Mouse (Mus musculus) liver, embryonic 18 days (tissue): ENCODE results near the gene Lyz1. TPM values are rescaled to one million over a fixed set of nuclear protein-coding genes. Genes with fewer than 3 reads are reported as not detected.

Source experiments
- polyA plus RNA-seq: library from polyadenylated mRNA; depleted of rRNA; stranded (reverse); fragments of >200 nt; gene quantifications from 2 replicates; pipeline ENCODE4 v1.2.3, GENCODE M21; 2012; rRNA removed

Lyz1 gene
- polyA plus RNA-seq = 0.23 and 0.30 TPM in 2 replicates

DNA sequence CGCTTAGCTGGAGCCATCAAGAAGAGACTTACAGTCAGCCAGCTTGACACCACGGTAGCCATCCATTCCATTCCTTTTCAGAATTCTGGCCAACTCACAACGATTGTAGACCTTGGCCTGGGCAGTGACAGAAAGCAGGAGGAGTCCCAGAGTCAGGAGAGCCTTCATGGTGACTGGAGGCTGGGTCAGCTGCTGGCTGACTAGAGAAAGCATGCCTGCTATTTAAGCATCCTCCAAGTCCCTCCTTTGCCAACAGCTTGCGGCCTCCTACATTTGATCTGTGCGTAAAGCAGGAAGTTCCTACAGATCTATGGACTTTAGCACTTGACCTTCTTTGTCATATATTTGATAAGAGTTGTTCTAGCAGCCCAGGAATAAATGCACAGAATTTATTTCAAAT lies at the start of gene Lyz1:
TSS of gene Lyz1 (minus strand) at position 198 of the 400 bp plus-strand sequence.

DNA sequence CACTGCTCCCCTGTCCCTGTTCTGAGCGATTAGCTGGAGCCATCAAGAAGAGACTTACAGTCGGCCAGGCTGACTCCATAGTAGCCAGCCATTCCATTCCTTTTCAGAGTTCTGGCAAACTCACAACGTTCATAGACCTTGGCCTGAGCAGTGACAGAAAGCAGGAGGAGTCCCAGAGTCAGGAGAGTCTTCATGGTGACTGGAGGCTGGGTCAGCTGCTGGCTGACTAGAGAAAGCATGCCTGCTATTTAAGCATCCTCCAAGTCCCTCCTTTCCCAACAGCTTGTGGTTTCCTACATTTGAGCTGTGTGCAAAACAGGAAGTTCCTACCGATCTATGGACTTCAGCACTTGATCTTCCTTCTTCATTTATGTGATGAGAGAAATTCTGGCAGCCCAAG lies 10.6 kb downstream of the Lyz1 start, which contains the start of gene Lyz2:
TSS of gene Lyz2 (minus strand) at position 273 of the 400 bp plus-strand sequence.

GRCm38 (mm10) chr10:117238603-117239002 lies 54.1 kb downstream of the Lyz1 start, which contains the start of gene 9530003J23Rik:
9530003J23Rik (minus strand) TSS chr10:117238703.

Other genes with a start within 250 kb of the Lyz1 start
- gene Lrrc10, start 247.5 kb downstream of the Lyz1 start, polyA plus RNA-seq = not detected in 2 replicates
- gene Cct2, start 229.1 kb downstream of the Lyz1 start, polyA plus RNA-seq = 87.5 and 91.5 TPM in 2 replicates
- gene Frs2, start 144.3 kb downstream of the Lyz1 start, polyA plus RNA-seq = 7.0 and 8.8 TPM in 2 replicates
- 26.9 and 28.8 TPM in 2 replicates for gene Yeats4, start 68.4 kb downstream of the Lyz1 start, polyA plus RNA-seq
- not detected in 2 replicates for gene 9530003J23Rik, start 54.2 kb downstream of the Lyz1 start, polyA plus RNA-seq
- 470 and 559 TPM in 2 replicates for gene Lyz2, start 10.5 kb downstream of the Lyz1 start, polyA plus RNA-seq
- 19.7 and 21.7 TPM in 2 replicates for gene Cpsf6, start 87.1 kb upstream of the Lyz1 start, polyA plus RNA-seq